Mouse (Mus musculus) G1E-ER4 (cell line): Measurements from ENCODE around the gene 1700015G11Rik. TPM values are rescaled to one million over a fixed set of nuclear protein-coding genes. Genes with fewer than 3 reads are reported as not detected.

ENCODE experiments used
- GATA1 ChIP-seq: IDR thresholded peaks from one replicate; pipeline ENCODE4 v1.8.0; 2012; ENCODE audit warnings: low read length, inconsistent platforms
- polyA plus RNA-seq: library from polyadenylated mRNA; stranded (reverse); fragments of >175 nt; gene quantifications from 2 replicates; pipeline ENCODE4 v1.2.3, GENCODE M21; 2012

Gene 1700015G11Rik
- not detected in 2 replicates for polyA plus RNA-seq

- no peak for TF ChIP-seq GATA1
Measured at GRCm38 (mm10) chr7:52015628-52016027, at the start of gene 1700015G11Rik. TSS of gene 1700015G11Rik (minus strand) at chr7:52015728.

GRCm38 (mm10) chr7:52056954-52057353 lies 41.4 kb upstream of the 1700015G11Rik start:
- no peak for TF ChIP-seq GATA1

GRCm38 (mm10) chr7:52056274-52056673 lies 40.7 kb upstream of the 1700015G11Rik start:
- TF ChIP-seq GATA1: no peak

- TF ChIP-seq GATA1: no peak
Measured at GRCm38 (mm10) chr7:52055831-52056230, 40.3 kb upstream of the 1700015G11Rik start.

GRCm38 (mm10) chr7:52037600-52038582 lies 22.4 kb upstream of the 1700015G11Rik start:
- no peak for TF ChIP-seq GATA1

GRCm38 (mm10) chr7:52024050-52024626 lies 8.6 kb upstream of the 1700015G11Rik start:
- TF ChIP-seq GATA1: peak; percentile 11

- TF ChIP-seq GATA1: peak; percentile 63
Measured at GRCm38 (mm10) chr7:52022039-52022438, 6.5 kb upstream of the 1700015G11Rik start.

GRCm38 (mm10) chr7:52015180-52015579 lies 348 bp downstream of the 1700015G11Rik start:
- no peak for TF ChIP-seq GATA1

- TF ChIP-seq GATA1: no peak
Measured at GRCm38 (mm10) chr7:52013457-52013856, 2.1 kb downstream of the 1700015G11Rik start.

GRCm38 (mm10) chr7:52007138-52007537 lies 8.4 kb downstream of the 1700015G11Rik start:
- TF ChIP-seq GATA1: no peak

GRCm38 (mm10) chr7:52006296-52006630 lies 9.3 kb downstream of the 1700015G11Rik start:
- TF ChIP-seq GATA1: no peak

- no peak for TF ChIP-seq GATA1
Measured at GRCm38 (mm10) chr7:52005511-52006295, 9.8 kb downstream of the 1700015G11Rik start, which contains the start of gene Svip. TSS of gene Svip (minus strand) at chr7:52006018.

- peak; percentile 86 for TF ChIP-seq GATA1
Measured at GRCm38 (mm10) chr7:51991020-51991419, 24.5 kb downstream of the 1700015G11Rik start.

- no peak for TF ChIP-seq GATA1
Measured at GRCm38 (mm10) chr7:51986909-51987308, 28.6 kb downstream of the 1700015G11Rik start.

- TF ChIP-seq GATA1: no peak
Measured at GRCm38 (mm10) chr7:51985763-51986162, 29.8 kb downstream of the 1700015G11Rik start.

- no peak for TF ChIP-seq GATA1
Measured at GRCm38 (mm10) chr7:51982303-51982702, 33.2 kb downstream of the 1700015G11Rik start.

GRCm38 (mm10) chr7:51979271-51979670 lies 36.3 kb downstream of the 1700015G11Rik start:
- no peak for TF ChIP-seq GATA1
